Mouse (Mus musculus) intestine, embryonic 14.5 days (tissue): ENCODE results near the gene Gm21778. TPM values are rescaled to one million over a fixed set of nuclear protein-coding genes. Genes with fewer than 3 reads are reported as not detected.
"Not testable (repeated sequence)": the region's sequence is repeated elsewhere in the genome, so short reads cannot be mapped to it uniquely, and the experiment has no call there.

ENCODE experiments used
- ATAC-seq: fragments of 200-750 bp; cut with Nextera tagmentation; replicated peaks from 2 replicates; pipeline ENCODE4 v1.8.0; 2017; ENCODE audit warnings: low read depth, moderate number of reproducible peaks, moderate TSS enrichment, moderate library complexity; ENCODE audit not compliant: low FRiP score, low TSS enrichment
- DNase-seq: peaks from one replicate; pipeline ENCODE4 v3.0.0-alpha.2; 2018; ENCODE audit warnings: low spot score
- H3K27ac ChIP-seq: fragments of 300-500 bp; sonication (generic); 2 replicates; pipeline ENCODE4 v1.5.1; 2014; ENCODE audit warnings: low read depth, mild to moderate bottlenecking, control low read depth
- H3K27me3 ChIP-seq: fragments of 300-500 bp; sonication (generic); replicated peaks from 2 replicates; pipeline ENCODE4 v1.6.1; 2014; ENCODE audit warnings: low read length, control low read depth; ENCODE audit not compliant: control insufficient read depth, insufficient read depth
- H3K36me3 ChIP-seq: fragments of 300-500 bp; sonication (generic); 2 replicates; pipeline ENCODE4 v1.6.1; 2014; ENCODE audit warnings: low read length, control low read depth; ENCODE audit not compliant: control insufficient read depth, insufficient read depth
- H3K4me1 ChIP-seq: fragments of 300-500 bp; sonication (generic); replicated peaks from 2 replicates; pipeline ENCODE4 v1.6.1; 2014; ENCODE audit warnings: low read length, control low read depth, mixed read lengths; ENCODE audit not compliant: control insufficient read depth, insufficient read depth
- H3K4me2 ChIP-seq: fragments of 300-500 bp; sonication (generic); 2 replicates; pipeline ENCODE4 v1.6.1; 2014; ENCODE audit warnings: low read length
- H3K4me3 ChIP-seq: fragments of 300-500 bp; sonication (generic); 2 replicates; pipeline ENCODE4 v1.5.1; 2014; ENCODE audit warnings: low read depth, low read length, control low read depth, mixed read lengths
- H3K9ac ChIP-seq: fragments of 300-500 bp; sonication (generic); 2 replicates; pipeline ENCODE4 v1.6.1; 2014; ENCODE audit warnings: mild to moderate bottlenecking, low read length
- H3K9me3 ChIP-seq: fragments of 300-500 bp; sonication (generic); 2 replicates; pipeline ENCODE4 v1.6.1; 2016; ENCODE audit warnings: low read length, control low read depth; ENCODE audit not compliant: control insufficient read depth
- polyA plus RNA-seq: library from polyadenylated mRNA; unstranded; fragments of >200 nt; fragmentation: Nextera tagmentation; extraction: Ambion mirVana; gene quantifications from 2 replicates; pipeline ENCODE4 v1.2.1, GENCODE M21; 2014

Gene Gm21778
- not detected in 2 replicates for polyA plus RNA-seq

- H3K4me3 ChIP-seq, H3K9me3 ChIP-seq, H3K27me3 ChIP-seq, ATAC-seq, H3K4me1 ChIP-seq, H3K27ac ChIP-seq, H3K9ac ChIP-seq, DNase-seq, H3K4me2 ChIP-seq, H3K36me3 ChIP-seq: not testable (repeated sequence)
Measured at GRCm38 (mm10) chrY:5942160-5942559, at the start of gene Gm21778. Gene Gm21778, plus strand, starts transcription at chrY:5942460.

Other genes with a start within 250 kb of the Gm21778 start
- not detected in 2 replicates for gene Gm20914, start 216.5 kb upstream of the Gm21778 start, polyA plus RNA-seq
- not detected in 2 replicates for gene Gm28171, start 149.1 kb upstream of the Gm21778 start, polyA plus RNA-seq